Mouse (Mus musculus) CD4-positive, CD25-positive, alpha-beta regulatory T cell, adult 4 months (primary cell): ENCODE results near the gene Atp6v1g2. TPM values are rescaled to one million over a fixed set of nuclear protein-coding genes. Genes with fewer than 3 reads are reported as not detected.

Source experiments
- ATAC-seq: one replicate; pipeline ENCODE4 v1.8.0; 2017
- polyA plus RNA-seq, 2 experiments: library from polyadenylated mRNA; unstranded; fragments of 100-300 nt; shearing (Covaris generic); gene quantifications; one replicate each; pipeline ENCODE4 v1.2.1; 2017

Gene Atp6v1g2
- polyA plus RNA-seq, 2 experiments from 2014 or later: 6.3 to 8.2 TPM

- no peak for ATAC-seq
Observed at GRCm38 (mm10) chr17:35239700-35240099, 6.2 kb downstream of the Atp6v1g2 start.

DNA sequence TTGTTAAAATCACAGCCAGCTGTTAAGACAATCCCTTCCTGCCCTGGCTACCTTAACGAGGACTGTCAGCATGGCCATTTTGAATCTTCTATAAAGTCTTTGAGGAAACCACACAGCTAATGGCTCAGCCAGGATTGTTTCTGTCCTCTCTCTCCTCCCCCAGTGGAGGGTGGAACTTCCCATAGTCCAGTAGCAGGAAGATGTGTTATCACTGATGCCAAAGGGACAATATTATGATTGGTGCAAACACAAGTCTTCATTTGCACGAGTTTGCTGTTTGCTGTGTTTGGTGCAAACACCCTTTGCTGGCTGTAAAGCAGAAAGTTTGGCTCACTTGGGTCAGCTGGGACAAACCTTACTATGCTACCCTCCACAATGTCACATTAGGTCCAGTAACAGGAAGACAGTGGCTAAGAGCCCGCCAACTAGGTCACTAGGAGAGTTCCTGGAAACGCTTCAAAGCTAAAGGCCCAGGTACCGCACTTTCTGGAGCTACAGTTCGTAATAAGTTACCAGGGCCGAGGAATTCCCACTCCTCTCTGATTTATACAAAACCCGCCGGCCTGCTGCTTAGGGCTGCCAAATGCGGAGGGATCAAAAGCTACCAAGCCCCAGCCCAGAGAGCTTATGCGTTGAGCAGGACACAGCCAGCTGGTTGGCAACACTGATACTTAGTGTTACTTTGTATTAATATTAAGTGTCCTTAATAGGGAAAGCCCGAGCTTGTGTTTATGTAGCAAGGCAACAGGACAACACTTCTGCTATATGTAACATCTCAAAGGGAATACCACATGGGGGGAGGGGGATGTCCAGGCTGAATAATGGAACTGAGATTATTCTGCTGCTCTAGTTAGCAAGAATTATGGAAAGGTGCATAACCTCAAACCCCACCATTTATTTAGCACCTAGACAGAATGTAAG is 7.2 kb downstream of the Atp6v1g2 start:
- no peak for ATAC-seq

GRCm38 (mm10) chr17:35241305-35242014 is 8.0 kb downstream of the Atp6v1g2 start, which contains the start of gene Ddx39b:
TSS of gene Ddx39b (plus strand) at chr17:35241746.
- ATAC-seq: peak; percentile 76

DNA sequence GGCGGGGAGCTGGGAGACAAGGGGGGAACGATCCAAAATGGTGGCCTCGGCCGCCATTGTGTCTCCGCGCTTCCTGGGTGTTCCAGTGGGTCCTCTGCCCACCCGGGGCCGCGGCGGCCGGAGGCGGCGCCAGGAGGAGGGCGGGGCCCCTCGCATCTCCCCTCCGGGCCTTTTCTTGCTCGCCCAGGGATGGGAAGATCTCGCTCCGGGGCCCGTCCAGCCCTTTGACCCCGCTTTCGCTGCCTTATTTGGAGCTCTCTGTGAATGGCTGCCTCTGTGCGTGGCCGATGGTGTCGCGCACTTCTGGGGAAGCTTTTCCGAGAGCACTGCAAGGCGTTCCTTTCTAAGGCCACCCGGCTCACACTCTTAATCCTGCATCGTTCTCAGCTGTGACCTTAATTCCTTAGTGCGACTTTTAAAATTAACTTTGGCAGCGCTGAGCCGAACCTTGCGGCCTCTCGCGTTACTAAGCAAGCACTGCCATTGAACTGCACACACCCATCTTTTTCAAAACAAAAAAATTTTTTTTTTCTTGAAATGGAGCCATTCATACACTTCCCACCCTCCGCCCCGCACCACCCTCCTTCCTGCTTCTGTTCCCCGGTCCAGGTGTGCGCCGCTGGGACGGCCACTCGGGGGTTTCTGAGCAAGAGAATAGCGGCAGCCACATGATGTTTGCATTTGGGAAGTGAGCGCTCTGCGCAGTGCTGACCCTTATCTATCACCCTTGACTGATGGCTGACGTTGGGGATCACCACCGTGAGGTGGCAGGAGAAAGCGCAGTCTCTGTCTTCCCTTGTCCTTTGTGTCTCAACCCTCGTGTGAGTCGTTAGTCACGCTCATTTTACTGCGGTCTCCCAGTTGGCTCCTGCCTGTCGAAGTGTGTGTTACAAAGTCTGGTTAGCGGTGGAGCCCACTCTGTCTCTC is 8.8 kb downstream of the Atp6v1g2 start:
- ATAC-seq: peak; percentile 46

DNA sequence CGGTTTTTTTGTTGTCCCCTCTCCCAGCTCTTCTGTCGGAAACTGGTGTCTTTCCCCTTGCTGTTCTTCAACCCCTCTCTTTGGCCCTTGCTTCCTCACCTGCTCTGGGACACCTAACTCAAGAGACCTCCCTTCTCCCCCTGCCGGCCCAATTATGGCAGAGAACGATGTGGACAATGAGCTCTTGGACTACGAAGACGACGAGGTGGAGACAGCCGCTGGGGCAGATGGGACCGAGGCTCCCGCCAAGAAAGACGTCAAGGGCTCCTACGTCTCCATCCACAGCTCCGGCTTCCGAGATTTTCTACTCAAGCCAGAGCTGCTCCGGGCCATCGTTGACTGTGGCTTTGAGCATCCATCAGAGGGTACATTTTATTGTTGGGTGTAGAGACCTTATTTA is 9.6 kb downstream of the Atp6v1g2 start:
- ATAC-seq: no peak

DNA sequence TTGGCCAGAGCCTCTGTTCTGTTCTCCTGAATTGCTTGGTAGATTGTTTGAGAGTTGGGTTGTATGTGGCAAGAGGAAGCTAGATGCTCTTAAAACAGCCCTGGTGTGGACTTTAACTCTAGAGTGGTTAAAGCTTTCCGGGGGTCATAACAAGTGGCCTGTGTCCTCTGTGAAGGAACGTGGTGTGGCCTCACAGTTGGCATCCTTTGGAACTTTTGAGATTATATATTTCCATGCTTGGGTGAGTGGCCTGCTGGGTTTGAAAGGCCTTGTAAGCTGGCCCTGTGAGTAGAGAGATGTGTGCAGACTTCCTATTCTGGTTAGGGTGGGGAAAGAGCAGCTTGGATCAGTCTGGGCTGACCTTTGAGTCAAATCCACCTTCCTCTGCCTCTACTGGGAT is 11.5 kb downstream of the Atp6v1g2 start:
- ATAC-seq: no peak

GRCm38 (mm10) chr17:35245731-35246623 is 12.5 kb downstream of the Atp6v1g2 start:
- no peak for ATAC-seq

GRCm38 (mm10) chr17:35247144-35247543 is 13.7 kb downstream of the Atp6v1g2 start:
- ATAC-seq: no peak

GRCm38 (mm10) chr17:35248986-35249385 is 15.5 kb downstream of the Atp6v1g2 start:
- no peak for ATAC-seq

- no peak for ATAC-seq
Observed at GRCm38 (mm10) chr17:35249451-35250197, 16.2 kb downstream of the Atp6v1g2 start.

GRCm38 (mm10) chr17:35250348-35251120 is 17.1 kb downstream of the Atp6v1g2 start:
- ATAC-seq: no peak

- ATAC-seq: no peak
Observed at GRCm38 (mm10) chr17:35251162-35251719, 17.8 kb downstream of the Atp6v1g2 start.

GRCm38 (mm10) chr17:35251981-35252380 is 18.5 kb downstream of the Atp6v1g2 start:
- no peak for ATAC-seq

DNA sequence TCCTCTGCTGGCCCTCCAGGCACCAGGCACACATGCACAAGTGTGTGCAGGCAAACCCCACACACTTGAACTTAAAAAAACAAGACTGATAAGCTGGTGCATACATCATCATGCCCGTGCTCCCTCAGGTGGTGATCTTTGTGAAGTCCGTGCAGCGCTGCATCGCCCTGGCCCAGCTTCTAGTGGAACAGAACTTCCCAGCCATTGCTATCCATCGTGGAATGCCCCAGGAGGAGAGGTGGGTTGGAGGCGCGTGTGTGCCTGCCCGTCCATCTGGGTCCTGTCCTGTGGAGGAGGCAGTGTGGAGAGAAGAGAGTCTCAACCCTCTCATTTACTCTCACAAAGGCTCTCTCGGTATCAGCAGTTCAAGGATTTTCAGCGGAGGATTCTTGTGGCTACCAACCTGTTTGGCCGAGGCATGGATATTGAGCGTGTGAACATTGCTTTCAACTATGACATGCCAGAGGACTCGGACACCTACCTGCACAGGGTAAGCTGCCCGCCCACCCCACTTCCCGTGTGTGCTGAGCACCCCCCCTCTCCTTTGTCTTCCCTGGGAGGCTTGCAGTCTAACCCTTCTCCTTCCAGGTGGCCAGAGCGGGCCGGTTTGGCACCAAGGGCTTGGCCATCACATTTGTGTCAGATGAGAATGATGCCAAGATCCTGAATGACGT is 19.3 kb downstream of the Atp6v1g2 start:
- no peak for ATAC-seq

- ATAC-seq: no peak
Observed at GRCm38 (mm10) chr17:35253293-35254093, 20.0 kb downstream of the Atp6v1g2 start.

- peak; percentile 40 for ATAC-seq
Observed at GRCm38 (mm10) chr17:35254241-35255098, 21.0 kb downstream of the Atp6v1g2 start.

GRCm38 (mm10) chr17:35255301-35255700 is 21.8 kb downstream of the Atp6v1g2 start:
- no peak for ATAC-seq
